Mouse (Mus musculus) kidney, adult 8-10 months (tissue): ENCODE data around the gene Efcab11.
A peak's percentile ranks its signal among the peaks of the same experiment; 100 is the strongest.

Source experiments
- DNase-seq, 2 experiments: peaks; one replicate each; pipeline ENCODE4 v3.0.0; 2022

Gene Efcab11

GRCm38 (mm10) chr12:99884269-99885261 is at the start of gene Efcab11, which contains the start of gene Tdp1:
Efcab11 (minus strand) TSS chr12:99884439.
Tdp1 (plus strand) TSS chr12:99884517.
- peak; percentile 90 to 91 for DNase-seq

GRCm38 (mm10) chr12:99933630-99934029 is 49.4 kb upstream of the Efcab11 start:
- DNase-seq, result no peak

GRCm38 (mm10) chr12:99932245-99932644 is 48.0 kb upstream of the Efcab11 start:
- DNase-seq, result no peak

GRCm38 (mm10) chr12:99929160-99929559 is 44.9 kb upstream of the Efcab11 start:
- no peak for DNase-seq

GRCm38 (mm10) chr12:99928311-99928710 is 44.1 kb upstream of the Efcab11 start:
- DNase-seq, result no peak

- DNase-seq, result no peak
These were observed 39.5 kb upstream of the Efcab11 start for GRCm38 (mm10) chr12:99923703-99924102.

GRCm38 (mm10) chr12:99923131-99923606 is 38.9 kb upstream of the Efcab11 start:
- DNase-seq, result no peak

GRCm38 (mm10) chr12:99921045-99921444 is 36.8 kb upstream of the Efcab11 start:
- DNase-seq, result peak in 1 of 2 experiments; percentile 25

GRCm38 (mm10) chr12:99919636-99920035 is 35.4 kb upstream of the Efcab11 start:
- DNase-seq, result peak in 1 of 2 experiments; percentile 19

- no peak for DNase-seq
These were observed 33.7 kb upstream of the Efcab11 start for GRCm38 (mm10) chr12:99917800-99918427.

- DNase-seq, result peak; percentile 15 to 37
These were observed 27.2 kb upstream of the Efcab11 start for GRCm38 (mm10) chr12:99911466-99911865.

GRCm38 (mm10) chr12:99904537-99904936 is 20.3 kb upstream of the Efcab11 start:
- no peak for DNase-seq

- no peak for DNase-seq
These were observed 18.7 kb upstream of the Efcab11 start for GRCm38 (mm10) chr12:99902867-99903370.

GRCm38 (mm10) chr12:99901973-99902866 is 18.0 kb upstream of the Efcab11 start:
- peak; percentile 31 to 42 for DNase-seq

GRCm38 (mm10) chr12:99899991-99900390 is 15.8 kb upstream of the Efcab11 start:
- no peak for DNase-seq

- peak in 1 of 2 experiments; percentile 9 for DNase-seq
These were observed 14.1 kb upstream of the Efcab11 start for GRCm38 (mm10) chr12:99898248-99898870.

- DNase-seq, result no peak
These were observed 13.6 kb upstream of the Efcab11 start for GRCm38 (mm10) chr12:99897846-99898245.

- no peak for DNase-seq
These were observed 1.2 kb upstream of the Efcab11 start for GRCm38 (mm10) chr12:99885282-99885901.

- peak in 1 of 2 experiments; percentile 12 for DNase-seq
These were observed 530 bp downstream of the Efcab11 start for GRCm38 (mm10) chr12:99883713-99884105.

- DNase-seq, result peak; percentile 86 to 89
These were observed 1.1 kb downstream of the Efcab11 start for GRCm38 (mm10) chr12:99883000-99883712.

- no peak for DNase-seq
These were observed 9.6 kb downstream of the Efcab11 start for GRCm38 (mm10) chr12:99874609-99875008.
